Mouse (Mus musculus): ENCODE data around the gene Gm20883. TPM values are rescaled to one million over a fixed set of nuclear protein-coding genes. Genes with fewer than 3 reads are reported as not detected.
"Not testable (repeated sequence)": the region's sequence is repeated elsewhere in the genome, so short reads cannot be mapped to it uniquely, and the experiment has no call there.

The Gm20883 gene
- not detected for total RNA-seq (2021)
- long read RNA-seq, experiment 1 = 0 reads
- long read RNA-seq, experiment 2 = 0 reads

DNA sequence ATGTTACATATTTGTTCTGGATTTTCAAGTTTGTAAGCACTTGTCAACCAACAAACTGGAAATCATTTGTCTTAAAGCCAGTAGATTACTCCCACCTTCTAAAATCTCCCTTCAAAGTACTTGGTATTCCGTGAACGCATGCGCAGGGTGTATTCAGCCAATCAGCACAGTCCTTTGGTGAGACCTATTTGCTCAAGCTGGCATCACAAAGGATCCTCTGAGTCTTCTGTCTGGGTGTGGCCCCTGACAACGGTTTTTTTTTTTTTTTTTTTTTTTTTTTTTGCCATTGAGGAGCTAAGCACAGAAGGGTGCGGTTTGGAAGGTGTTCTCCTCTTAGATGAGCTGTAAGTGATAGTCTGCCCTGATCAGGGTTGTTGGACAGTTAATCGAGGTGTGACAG is at the start of gene Gm20883:
TSS of gene Gm20883 (plus strand) at position 301 of the 400 bp plus-strand sequence.
- H3K27ac ChIP-seq; H3K4me3 ChIP-seq; DNase-seq (ENCODE audit: extremely low spot score in 1 of 2, low spot score in 2 of 2); intact Hi-C loops (cut with DNase I): not testable (repeated sequence)

All from left cerebral cortex, adult 2 months (tissue).